Mouse (Mus musculus): ENCODE measurements around the gene Faim.

Gene Faim

DNA sequence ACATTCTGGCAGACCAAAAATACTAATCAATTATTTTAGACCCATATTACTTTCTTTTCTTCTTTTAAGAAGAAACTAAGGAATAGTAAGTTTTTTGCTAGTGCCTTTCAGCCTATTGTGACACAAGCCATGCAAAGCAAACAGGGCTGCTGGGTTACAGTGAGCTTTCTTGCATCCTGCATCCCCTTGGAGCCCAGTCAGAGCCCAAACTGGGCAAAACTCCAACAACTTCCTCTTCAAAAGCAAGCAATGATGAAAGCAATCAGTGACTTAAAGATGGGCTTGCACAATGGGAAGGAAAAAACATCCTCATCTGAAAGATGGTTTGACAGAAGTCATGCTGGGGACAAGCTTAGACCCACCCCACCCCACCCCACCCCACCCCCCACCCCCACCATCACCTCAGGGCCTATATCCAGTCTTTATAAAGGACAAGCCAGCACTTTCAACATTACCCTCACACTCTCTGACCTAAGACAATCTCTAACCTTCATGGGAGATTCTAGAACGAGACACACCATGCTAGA lies 62.6 kb downstream of the Faim start:
- no peak for DNase-seq (ENCODE audit: low read depth, low spot score)

DNA sequence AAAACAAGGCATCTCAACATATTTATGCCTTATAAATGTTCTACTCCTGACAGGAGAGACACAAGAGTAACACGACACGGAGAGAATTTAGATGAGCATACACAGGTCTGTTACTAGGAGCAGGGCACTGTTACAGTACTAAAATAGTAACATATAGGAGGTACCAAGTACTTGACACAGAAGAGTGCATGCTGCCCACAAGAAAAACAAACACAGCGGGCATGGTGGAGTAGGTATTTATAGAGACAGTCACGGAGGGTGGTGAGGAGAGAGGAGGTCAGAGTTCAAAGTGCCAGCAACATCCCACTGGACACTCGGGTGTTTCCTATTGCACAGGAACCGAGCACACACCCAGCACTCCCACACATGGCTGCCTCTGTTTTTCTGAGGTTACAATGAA lies 63.6 kb downstream of the Faim start:
- no peak for DNase-seq (ENCODE audit: low read depth, low spot score)

All from WW6 (cell line).